Mouse (Mus musculus) urinary bladder, postnatal 4 days (tissue): ENCODE data around the gene Col4a3.

Experiments
- DNase-seq, 2 experiments: peaks; one replicate each; pipeline ENCODE4 v3.0.0; 2021 to 2022; ENCODE audit warnings: low spot score in 2 of 2

Gene Col4a3

GRCm38 (mm10) chr1:82771022-82771586 is 184.4 kb downstream of the Col4a3 start, which contains the start of gene Gm47791:
Gene Gm47791, minus strand, starts transcription at chr1:82771243.
- no peak for DNase-seq
